31 mouse cellular contexts compared by ENCODE assay signal in genomic region chr3:158131233-158131632, GRCm38 (mm10).
"Had no signal": no experiment of that assay in that cellular context is flagged by ENCODE, and none has a peak within 500 bp of the region (broad histone marks: within the 10 kb centered on the region; RNA-seq: fewer than 3 reads in every experiment).

No protein-coding gene starts in this region.

- H3K4me2 ChIP-seq: limb, embryonic 12.5 days; limb, embryonic 13.5 days; limb, embryonic 15.5 days; liver, embryonic 11.5 days; liver, embryonic 12.5 days; liver, embryonic 13.5 days; liver, embryonic 15.5 days; lung, embryonic 14.5 days; lung, embryonic 15.5 days; midbrain, embryonic 11.5 days; midbrain, embryonic 12.5 days; midbrain, embryonic 13.5 days; midbrain, embryonic 15.5 days had no signal

- H3K36me3 ChIP-seq: limb, embryonic 10.5 days; limb, embryonic 12.5 days; limb, embryonic 13.5 days; limb, embryonic 15.5 days; liver, embryonic 12.5 days; liver, embryonic 13.5 days; liver, embryonic 15.5 days; lung, embryonic 15.5 days; midbrain, embryonic 10.5 days; midbrain, embryonic 12.5 days had no signal

- H3K9me3 ChIP-seq: limb, embryonic 10.5 days; limb, embryonic 12.5 days; limb, embryonic 13.5 days; limb, embryonic 15.5 days; liver, embryonic 12.5 days; liver, embryonic 13.5 days; liver, embryonic 15.5 days; lung, embryonic 15.5 days; megakaryocyte, embryonic 14.5 days; midbrain, embryonic 10.5 days; midbrain, embryonic 12.5 days; midbrain, embryonic 13.5 days; midbrain, embryonic 15.5 days had no signal

- H3K27ac ChIP-seq: limb, embryonic 10.5 days; limb, embryonic 12.5 days; limb, embryonic 13.5 days; limb, embryonic 15.5 days; liver, embryonic 12.5 days; liver, embryonic 13.5 days; liver, embryonic 14.5 days; liver, embryonic 15.5 days; lung, embryonic 15.5 days; macrophage; midbrain, embryonic 10.5 days; midbrain, embryonic 12.5 days; midbrain, embryonic 13.5 days; midbrain, embryonic 15.5 days had no signal

- H3K9ac ChIP-seq: limb, embryonic 12.5 days; limb, embryonic 13.5 days; limb, embryonic 15.5 days; liver, embryonic 12.5 days; liver, embryonic 13.5 days; liver, embryonic 14.5 days; liver, embryonic 15.5 days; liver, postnatal 0 days; lung, embryonic 14.5 days; lung, embryonic 15.5 days; midbrain, embryonic 12.5 days; midbrain, embryonic 13.5 days; midbrain, embryonic 15.5 days had no signal

- DNase-seq: left cerebral cortex, postnatal 4 days; liver; liver, embryonic 13.5 days; liver, postnatal 0 days; lung, adult 18-20 months; lung, adult 2 months; lung, embryonic 14.5 days; lung, postnatal 10 days; lung, postnatal 14 days; lung, postnatal 36 days; lung, postnatal 4 days; midbrain, embryonic 14.5 days had no signal

- H3K4me1 ChIP-seq: limb, embryonic 10.5 days; limb, embryonic 12.5 days; limb, embryonic 13.5 days; limb, embryonic 15.5 days; liver, embryonic 12.5 days; liver, embryonic 13.5 days; liver, embryonic 15.5 days; lung, embryonic 15.5 days; megakaryocyte, embryonic 14.5 days; midbrain, embryonic 10.5 days; midbrain, embryonic 12.5 days; midbrain, embryonic 13.5 days; midbrain, embryonic 15.5 days had no signal

- H3K27me3 ChIP-seq: limb, embryonic 12.5 days; limb, embryonic 13.5 days; limb, embryonic 15.5 days; liver, embryonic 12.5 days; liver, embryonic 13.5 days; liver, embryonic 15.5 days; lung, embryonic 15.5 days; megakaryocyte, embryonic 14.5 days; midbrain, embryonic 12.5 days; midbrain, embryonic 13.5 days; midbrain, embryonic 15.5 days had no signal

- H3K4me3 ChIP-seq: limb, embryonic 10.5 days; limb, embryonic 12.5 days; limb, embryonic 13.5 days; limb, embryonic 15.5 days; liver, embryonic 12.5 days; liver, embryonic 13.5 days; liver, embryonic 15.5 days; lung, embryonic 15.5 days; megakaryocyte, embryonic 14.5 days; midbrain, embryonic 10.5 days; midbrain, embryonic 12.5 days; midbrain, embryonic 13.5 days; midbrain, embryonic 15.5 days; myocyte had no signal

- ATAC-seq: liver, embryonic 12.5 days; liver, postnatal 0 days; lung, postnatal 0 days; midbrain, embryonic 13.5 days; midbrain, embryonic 15.5 days; midbrain, embryonic 16.5 days had no signal
